Mouse (Mus musculus) ES-E14 (cell line): ENCODE measurements around the gene F2rl1. TPM values are rescaled to one million over a fixed set of nuclear protein-coding genes. Genes with fewer than 3 reads are reported as not detected.
A peak's percentile ranks its signal among the peaks of the same experiment; 100 is the strongest.

Experiments used
- DNase-seq: peaks from one replicate; pipeline ENCODE4 v3.0.0-alpha.2; 2013; ENCODE audit warnings: low read depth, low spot score
- H3K27ac ChIP-seq: 2 replicates; pipeline ENCODE4 v1.5.1; 2012; ENCODE audit warnings: low read depth, mild to moderate bottlenecking, low read length, moderate library complexity, mixed read lengths; ENCODE audit not compliant: poor library complexity, insufficient read depth, severe bottlenecking
- H3K36me3 ChIP-seq: 2 replicates; pipeline ENCODE4 v1.6.1; 2012; ENCODE audit warnings: mild to moderate bottlenecking, low read length, moderate library complexity, mixed read lengths; ENCODE audit not compliant: control insufficient read depth, poor library complexity, insufficient read depth, severe bottlenecking
- H3K4me1 ChIP-seq, 2 experiments: fragments of 150-350 bp in 1 of 2; sonication (generic) in 1 of 2; 2 replicates each; pipeline ENCODE4 v1.6.1; 2012; ENCODE audit warnings: low read length in 2 of 2, mild to moderate bottlenecking in 1 of 2, mixed read lengths in 1 of 2; ENCODE audit not compliant: control insufficient read depth in 2 of 2, insufficient read depth in 2 of 2, poor library complexity in 1 of 2
- H3K4me3 ChIP-seq, 2 experiments: fragments of 150-350 bp in 1 of 2; sonication (generic) in 1 of 2; 2 replicates each; pipeline ENCODE4 v1.5.1; 2012; ENCODE audit warnings: low read length in 2 of 2, low read depth in 1 of 2, mild to moderate bottlenecking in 1 of 2, mixed read lengths in 1 of 2; ENCODE audit not compliant: insufficient read depth in 1 of 2, poor library complexity in 1 of 2, severe bottlenecking in 1 of 2
- H3K9ac ChIP-seq: 2 replicates; pipeline ENCODE4 v1.6.1; 2012; ENCODE audit warnings: low read depth, mild to moderate bottlenecking, low read length, mixed read lengths; ENCODE audit not compliant: poor library complexity, insufficient read depth, severe bottlenecking
- H3K9me3 ChIP-seq: fragments of 150-350 bp; sonication (generic); 2 replicates; pipeline ENCODE4 v1.6.1; 2012; ENCODE audit warnings: low read depth, mild to moderate bottlenecking, low read length; ENCODE audit not compliant: control insufficient read depth, insufficient read depth
- CHD2 ChIP-seq: IDR thresholded peaks from 2 replicates; pipeline ENCODE4 v1.6.1; 2014; ENCODE audit warnings: mild to moderate bottlenecking, low read depth, low read length, inconsistent platforms
- HCFC1 ChIP-seq: IDR thresholded peaks from 2 replicates; pipeline ENCODE4 v1.6.1; 2012; ENCODE audit warnings: low read length, inconsistent platforms, borderline replicate concordance; ENCODE audit not compliant: insufficient read depth
- MAFK ChIP-seq: IDR thresholded peaks from 2 replicates; pipeline ENCODE4 v1.6.1; 2014; ENCODE audit warnings: mild to moderate bottlenecking, low read depth, low read length, inconsistent platforms; ENCODE audit not compliant: insufficient read depth
- ZC3H11A ChIP-seq: IDR thresholded peaks from 2 replicates; pipeline ENCODE4 v1.6.1; 2012; ENCODE audit warnings: low read depth, mild to moderate bottlenecking, inconsistent platforms, low read length, borderline replicate concordance
- ZNF384 ChIP-seq: IDR thresholded peaks from 2 replicates; pipeline ENCODE4 v1.6.1; 2012; ENCODE audit warnings: low read depth, low read length, inconsistent platforms
- in situ Hi-C, 2 experiments: fragments of 600-800 bp; cut with MboI; formaldehyde crosslinking; loops; one replicate each; pipeline ENCODE4 v1.15.1; 2025; ENCODE audit warnings: low sequenced_read_pairs in 2 of 2, inconsistent platforms in 1 of 2; ENCODE audit not compliant: unreplicated experiment in 2 of 2
- total RNA-seq: library from RNA; depleted of rRNA; stranded (reverse); fragments of 300-350 nt; gene quantifications from 2 replicates; pipeline ENCODE4 v1.2.3, GENCODE M21; 2012

F2rl1 gene
- total RNA-seq, 1 experiment = 51.7 TPM

DNA sequence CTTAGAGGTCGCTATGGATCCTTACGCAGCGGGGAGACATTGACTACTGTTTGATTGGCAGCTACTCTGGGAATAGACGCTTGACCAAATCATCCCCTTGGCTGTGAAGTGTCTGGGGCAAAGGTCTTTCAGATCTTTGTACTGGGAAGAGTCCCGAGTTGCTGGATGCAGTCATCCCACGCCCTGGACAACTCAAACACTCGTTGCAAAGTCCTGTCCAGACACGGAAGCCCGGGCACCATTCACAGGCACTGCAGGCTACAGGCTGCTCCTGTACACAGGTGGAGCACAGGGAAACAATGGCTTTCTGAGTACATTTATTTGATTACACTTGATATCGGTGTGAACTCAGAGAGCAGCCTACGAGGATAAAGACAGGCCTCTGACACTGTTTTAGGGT lies 33.7 kb downstream of the F2rl1 start:
- Histone ChIP-seq H3K27ac (no peak overlapping the region), H3K9ac (no peak overlapping the region), H3K4me1 (no peaks in the 10 kb centered on the region), H3K9me3 (no peaks in the 10 kb centered on the region), H3K36me3 (no peaks in the 10 kb centered on the region), H3K4me3 (no peak overlapping the region)
- in situ Hi-C loops = no loop called here
- DNase-seq = no peak
- no peak for TF ChIP-seq MAFK
- TF ChIP-seq HCFC1 = no peak
- no peak for TF ChIP-seq ZC3H11A
- TF ChIP-seq ZNF384 = no peak
- no peak for TF ChIP-seq CHD2

DNA sequence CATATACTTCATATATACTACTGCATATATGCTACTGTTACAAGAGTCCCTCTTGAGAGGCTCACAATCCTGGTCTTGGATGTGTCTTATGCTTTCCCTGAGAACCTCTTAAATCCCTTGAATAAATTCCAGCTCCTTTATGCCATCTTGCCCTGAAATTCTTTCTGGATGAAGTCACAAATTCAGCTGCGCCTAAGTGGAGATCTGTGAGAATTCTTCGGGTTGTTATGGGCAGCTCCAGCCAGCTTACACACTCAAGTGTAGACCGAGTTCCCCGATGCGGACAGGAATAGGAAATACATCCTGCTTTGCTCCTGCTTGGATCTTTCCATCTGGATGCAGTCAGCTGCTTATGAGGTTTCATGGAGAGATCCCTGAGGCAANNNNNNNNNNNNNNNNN lies 40.4 kb downstream of the F2rl1 start:
- H3K9ac ChIP-seq = no peak overlapping the region
- H3K4me3 ChIP-seq = no peak overlapping the region
- in situ Hi-C loops = loop anchor here in 1 of 2 experiments (5.0 kb wide), 1 partner anchor 97 kb away; no protein-coding TSS in a partner anchor
- DNase-seq = no peak
- H3K27ac ChIP-seq = no peak overlapping the region
- H3K9me3 ChIP-seq = no peaks in the 10 kb centered on the region
- H3K36me3 ChIP-seq = no peaks in the 10 kb centered on the region
- H3K4me1 ChIP-seq = no peaks in the 10 kb centered on the region
- TF ChIP-seq MAFK (no peak), CHD2 (no peak), HCFC1 (no peak), ZC3H11A (no peak), ZNF384 (no peak)

DNA sequence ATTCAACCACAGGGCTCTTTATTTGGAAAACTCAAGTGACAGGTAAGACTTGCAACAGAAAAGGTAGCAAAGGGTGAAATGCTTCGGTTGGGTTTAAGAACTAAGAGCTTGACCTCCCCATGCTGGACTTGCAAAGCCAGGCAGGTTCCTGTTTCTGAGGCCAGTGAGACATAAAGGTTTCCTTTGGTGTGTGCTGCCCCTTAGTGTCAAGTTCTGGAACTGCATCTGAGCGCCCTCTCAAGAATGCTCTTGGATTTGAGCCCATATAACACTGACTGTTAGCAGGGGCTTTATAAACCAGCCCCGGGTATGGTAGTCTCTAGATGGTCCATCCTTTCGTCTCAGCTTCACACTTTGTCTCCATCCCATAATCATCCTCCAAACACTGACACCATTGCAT lies 43.6 kb downstream of the F2rl1 start:
- no peaks in the 10 kb centered on the region for H3K9me3 ChIP-seq
- H3K27ac ChIP-seq = no peak overlapping the region
- no peaks in the 10 kb centered on the region for H3K36me3 ChIP-seq
- DNase-seq = peak; percentile 68
- no peak overlapping the region for H3K4me3 ChIP-seq
- no peaks in the 10 kb centered on the region for H3K4me1 ChIP-seq
- TF ChIP-seq ZNF384 (no peak), ZC3H11A (peak; percentile 36; the same call in 1 of the 2 replicates), CHD2 (no peak), HCFC1 (no peak), MAFK (no peak)
- H3K9ac ChIP-seq = no peak overlapping the region
- in situ Hi-C loops = loop anchor here in 1 of 2 experiments (5.0 kb wide), 1 partner anchor 94 kb away; no protein-coding TSS in a partner anchor

DNA sequence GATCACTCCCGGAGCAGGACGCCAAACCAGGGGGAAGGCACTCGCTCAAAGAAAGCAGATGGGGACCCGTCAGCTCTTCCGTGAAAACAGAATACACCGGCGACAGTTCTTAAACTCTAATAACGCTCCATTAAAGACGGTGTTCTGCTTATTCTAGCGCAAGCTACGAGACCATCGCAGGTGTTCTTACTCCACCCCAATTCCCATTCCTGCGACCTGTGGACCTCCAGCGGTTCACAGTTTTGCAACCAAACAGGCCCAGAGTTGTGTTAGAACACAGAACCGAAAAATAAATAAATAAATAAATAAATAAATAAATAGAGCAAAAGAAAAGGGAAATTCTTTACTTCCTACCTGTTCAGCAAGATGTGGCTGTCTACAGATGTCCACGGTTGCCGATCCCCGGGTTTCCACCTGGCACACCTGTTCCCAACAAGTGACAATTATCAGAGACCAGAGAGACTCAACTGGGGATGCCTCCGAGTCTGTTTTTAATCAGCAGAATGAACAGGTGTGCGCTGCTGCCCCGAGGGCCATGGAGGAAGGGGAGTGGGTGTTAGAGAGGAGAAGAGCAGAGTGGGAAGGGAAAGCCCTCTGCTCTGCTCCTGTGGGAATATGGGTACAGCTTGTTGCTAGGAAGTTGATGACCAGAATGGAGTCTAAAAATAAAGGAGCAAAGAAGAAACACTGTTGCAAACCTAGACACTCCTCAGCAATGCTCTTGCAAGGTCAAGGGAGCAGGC lies 46.2 kb downstream of the F2rl1 start, which contains the start of gene S100z:
S100z (minus strand) TSS at position 51 of the 743 bp plus-strand sequence.
- no peaks in the 10 kb centered on the region for H3K9me3 ChIP-seq
- in situ Hi-C loops = no loop called here

More for the DNA sequence above, 46.2 kb downstream of the F2rl1 start, which contains the start of gene S100z:
- Histone ChIP-seq H3K27ac (no peak within 1 kb of the TSS), H3K9ac (no peak within 1 kb of the TSS), H3K4me3 (no peak within 1 kb of the TSS), H3K4me1 (no peaks in the 10 kb centered on the region), H3K36me3 (no peaks in the 10 kb centered on the region)
- no peak for TF ChIP-seq ZC3H11A
- no peak for TF ChIP-seq HCFC1
- TF ChIP-seq MAFK = no peak
- no peak for TF ChIP-seq ZNF384
- TF ChIP-seq CHD2 = no peak
- no peak for DNase-seq
